Mouse (Mus musculus) hindbrain, embryonic 12.5 days (tissue): Measurements from ENCODE around the gene Atf7ip. TPM values are rescaled to one million over a fixed set of nuclear protein-coding genes. Genes with fewer than 3 reads are reported as not detected.

Source experiments
- ATAC-seq: fragments of 200-750 bp; cut with Nextera tagmentation; 2 replicates; pipeline ENCODE4 v1.8.0; 2017; ENCODE audit warnings: moderate TSS enrichment; ENCODE audit not compliant: low FRiP score
- H3K27ac ChIP-seq: fragments of 300-500 bp; sonication (generic); 2 replicates; pipeline ENCODE4 v1.5.1; 2016; ENCODE audit warnings: mild to moderate bottlenecking
- H3K27me3 ChIP-seq: fragments of 300-500 bp; sonication (generic); 2 replicates; pipeline ENCODE4 v1.6.1; 2016; ENCODE audit warnings: mild to moderate bottlenecking
- H3K36me3 ChIP-seq: fragments of 300-500 bp; sonication (generic); 2 replicates; pipeline ENCODE4 v1.6.1; 2016; ENCODE audit warnings: mild to moderate bottlenecking
- H3K4me1 ChIP-seq: fragments of 300-500 bp; sonication (generic); 2 replicates; pipeline ENCODE4 v1.6.1; 2016
- H3K4me2 ChIP-seq: fragments of 300-500 bp; sonication (generic); replicated peaks from 2 replicates; pipeline ENCODE4 v1.6.1; 2016; ENCODE audit warnings: mild to moderate bottlenecking
- H3K4me3 ChIP-seq: fragments of 300-500 bp; sonication (generic); 2 replicates; pipeline ENCODE4 v1.5.1; 2016; ENCODE audit warnings: mild to moderate bottlenecking
- H3K9ac ChIP-seq: fragments of 300-500 bp; sonication (generic); 2 replicates; pipeline ENCODE4 v1.6.1; 2016; ENCODE audit warnings: mild to moderate bottlenecking, moderate library complexity
- H3K9me3 ChIP-seq: fragments of 300-500 bp; sonication (generic); replicated peaks from 2 replicates; pipeline ENCODE4 v1.6.1; 2016; ENCODE audit warnings: mild to moderate bottlenecking
- WGBS: fragments of 180-500 bp; shearing (Covaris S2); methylation state at CpG from one replicate; pipeline ENCODE4 v1.1.7; 2016; 5-methylcytosine and 5-hydroxymethylcytosine counted together
- polyA plus RNA-seq: library from polyadenylated mRNA; unstranded; fragments of >200 nt; fragmentation: Nextera tagmentation; extraction: Ambion mirVana; gene quantifications from 2 replicates; pipeline ENCODE4 v1.2.1, GENCODE M21; 2016

Atf7ip gene
- polyA plus RNA-seq, 1 experiment from 2014 or later: 63.8 TPM

- Histone ChIP-seq H3K4me3 (no peak overlapping the region), H3K4me1 (peaks cover 23% of the 10 kb centered on the region), H3K27me3 (no peaks in the 10 kb centered on the region), H3K9ac (no peak overlapping the region), H3K4me2 (peak overlapping the region; percentile 32), H3K36me3 (peaks cover 7% of the 10 kb centered on the region; the same call in 1 of the 2 replicates), H3K9me3 (no peaks in the 10 kb centered on the region), H3K27ac (no peak overlapping the region)
- WGBS: 64% methylated on average over 4 of the region's 4 CpGs
- ATAC-seq: no peak
These were observed 27.8 kb downstream of the Atf7ip start for GRCm38 (mm10) chr6:136533804-136534203.

GRCm38 (mm10) chr6:136534444-136534843, 28.5 kb downstream of the Atf7ip start:
- WGBS: 42% methylated on average over 3 of the region's 3 CpGs
- Histone ChIP-seq H3K4me2 (no peak overlapping the region; the same call in 1 of the 2 replicates), H3K9me3 (no peaks in the 10 kb centered on the region), H3K9ac (no peak overlapping the region), H3K27me3 (no peaks in the 10 kb centered on the region), H3K4me3 (no peak overlapping the region), H3K4me1 (peaks cover 23% of the 10 kb centered on the region), H3K27ac (no peak overlapping the region), H3K36me3 (peaks cover 7% of the 10 kb centered on the region; the same call in 1 of the 2 replicates)
- ATAC-seq: no peak

GRCm38 (mm10) chr6:136535176-136535575, 29.2 kb downstream of the Atf7ip start:
- H3K36me3 ChIP-seq: peaks cover 7% of the 10 kb centered on the region; the same call in 1 of the 2 replicates
- H3K4me2 ChIP-seq: peak overlapping the region; percentile 35
- ATAC-seq: no peak
- H3K4me1 ChIP-seq: peaks cover 23% of the 10 kb centered on the region
- H3K27me3 ChIP-seq: no peaks in the 10 kb centered on the region
- H3K27ac ChIP-seq: peak overlapping the region; percentile 30; the same call in 1 of the 2 replicates
- no peaks in the 10 kb centered on the region for H3K9me3 ChIP-seq
- no peak overlapping the region for H3K9ac ChIP-seq
- WGBS: 60% methylated on average over 5 of the region's 5 CpGs
- H3K4me3 ChIP-seq: no peak overlapping the region

- Histone ChIP-seq H3K4me3 (no peak overlapping the region), H3K4me2 (peak overlapping the region; percentile 35), H3K9ac (peak overlapping the region; percentile 55), H3K36me3 (peaks cover 7% of the 10 kb centered on the region; the same call in 1 of the 2 replicates), H3K27ac (peak overlapping the region; percentile 81), H3K4me1 (peaks cover 28% of the 10 kb centered on the region), H3K27me3 (no peaks in the 10 kb centered on the region), H3K9me3 (no peaks in the 10 kb centered on the region)
- 43% methylated on average over 5 of the region's 5 CpGs for WGBS
- no peak for ATAC-seq
These were observed 30.2 kb downstream of the Atf7ip start for GRCm38 (mm10) chr6:136536121-136536520.

- WGBS: 56% methylated on average over 5 of the region's 5 CpGs
- Histone ChIP-seq H3K9me3 (no peaks in the 10 kb centered on the region), H3K4me3 (no peak overlapping the region), H3K4me2 (peak overlapping the region; percentile 19; the same call in 1 of the 2 replicates), H3K36me3 (peaks cover 7% of the 10 kb centered on the region; the same call in 1 of the 2 replicates), H3K27ac (peak overlapping the region; percentile 83), H3K9ac (no peak overlapping the region), H3K4me1 (peaks cover 32% of the 10 kb centered on the region), H3K27me3 (no peaks in the 10 kb centered on the region)
- ATAC-seq: peak; percentile 12; the same call in 1 of the 2 replicates
These were observed 35.4 kb downstream of the Atf7ip start for GRCm38 (mm10) chr6:136541350-136541749.

GRCm38 (mm10) chr6:136542105-136542504, 36.1 kb downstream of the Atf7ip start:
- Histone ChIP-seq H3K9ac (no peak overlapping the region), H3K36me3 (peaks cover 7% of the 10 kb centered on the region; the same call in 1 of the 2 replicates), H3K9me3 (no peaks in the 10 kb centered on the region), H3K4me1 (peaks cover 35% of the 10 kb centered on the region), H3K27me3 (no peaks in the 10 kb centered on the region), H3K27ac (peak overlapping the region; percentile 83), H3K4me3 (no peak overlapping the region), H3K4me2 (no peak overlapping the region)
- no peak for ATAC-seq
- 86% methylated on average over 1 of the region's 1 CpGs for WGBS

- no peaks in the 10 kb centered on the region for H3K36me3 ChIP-seq
- no peaks in the 10 kb centered on the region for H3K9me3 ChIP-seq
- H3K27ac ChIP-seq: peak overlapping the region; percentile 82
- H3K9ac ChIP-seq: no peak overlapping the region
- H3K27me3 ChIP-seq: no peaks in the 10 kb centered on the region
- peak overlapping the region; percentile 22; the same call in 1 of the 2 replicates for H3K4me2 ChIP-seq
- 11% methylated on average over 6 of the region's 6 CpGs for WGBS
- no peak overlapping the region for H3K4me3 ChIP-seq
- H3K4me1 ChIP-seq: peaks cover 36% of the 10 kb centered on the region
- peak; percentile 81 for ATAC-seq
These were observed 37.2 kb downstream of the Atf7ip start for GRCm38 (mm10) chr6:136543164-136543563.

- Histone ChIP-seq H3K27me3 (no peaks in the 10 kb centered on the region), H3K4me2 (no peak overlapping the region), H3K9me3 (no peaks in the 10 kb centered on the region), H3K4me3 (no peak overlapping the region), H3K27ac (peak overlapping the region; percentile 69), H3K36me3 (no peaks in the 10 kb centered on the region), H3K4me1 (peaks cover 39% of the 10 kb centered on the region), H3K9ac (no peak overlapping the region)
- WGBS: 71% methylated on average over 11 of the region's 11 CpGs
- ATAC-seq: no peak
These were observed 39.4 kb downstream of the Atf7ip start for GRCm38 (mm10) chr6:136545284-136545870.

- ATAC-seq: no peak
- H3K36me3 ChIP-seq: no peaks in the 10 kb centered on the region
- peaks cover 35% of the 10 kb centered on the region for H3K4me1 ChIP-seq
- 88% methylated on average over 2 of the region's 2 CpGs for WGBS
- no peak overlapping the region for H3K4me2 ChIP-seq
- no peaks in the 10 kb centered on the region for H3K9me3 ChIP-seq
- H3K27me3 ChIP-seq: no peaks in the 10 kb centered on the region
- H3K4me3 ChIP-seq: no peak overlapping the region
- peak overlapping the region; percentile 44; the same call in 1 of the 2 replicates for H3K27ac ChIP-seq
- H3K9ac ChIP-seq: no peak overlapping the region
These were observed 40.3 kb downstream of the Atf7ip start for GRCm38 (mm10) chr6:136546286-136546685.

GRCm38 (mm10) chr6:136546987-136547386, 41.0 kb downstream of the Atf7ip start:
- Histone ChIP-seq H3K9ac (no peak overlapping the region), H3K4me1 (peaks cover 28% of the 10 kb centered on the region), H3K36me3 (no peaks in the 10 kb centered on the region), H3K4me3 (no peak overlapping the region), H3K27me3 (no peaks in the 10 kb centered on the region), H3K27ac (peak overlapping the region; percentile 72), H3K4me2 (0 out of 2 replicates have a peak overlapping the region, but pooled peaks have one; percentile 15), H3K9me3 (no peaks in the 10 kb centered on the region)
- WGBS: 22% methylated on average over 7 of the region's 7 CpGs
- ATAC-seq: no peak

GRCm38 (mm10) chr6:136548041-136548770, 42.2 kb downstream of the Atf7ip start:
- Histone ChIP-seq H3K9ac (no peak overlapping the region), H3K27ac (peak overlapping the region; percentile 91), H3K36me3 (no peaks in the 10 kb centered on the region), H3K4me2 (no peak overlapping the region; the same call in 1 of the 2 replicates), H3K27me3 (no peaks in the 10 kb centered on the region), H3K4me3 (no peak overlapping the region), H3K9me3 (no peaks in the 10 kb centered on the region), H3K4me1 (peaks cover 24% of the 10 kb centered on the region)
- WGBS: 45% methylated on average over 6 of the region's 6 CpGs
- ATAC-seq: peak; percentile 82

- Histone ChIP-seq H3K9me3 (no peaks in the 10 kb centered on the region), H3K27ac (peak overlapping the region; percentile 81), H3K4me1 (peaks cover 23% of the 10 kb centered on the region; the same call in 1 of the 2 replicates), H3K36me3 (no peaks in the 10 kb centered on the region), H3K4me3 (no peak overlapping the region), H3K27me3 (no peaks in the 10 kb centered on the region), H3K9ac (no peak overlapping the region), H3K4me2 (no peak overlapping the region)
- ATAC-seq: no peak
- WGBS: 75% methylated on average over 6 of the region's 6 CpGs
These were observed 42.8 kb downstream of the Atf7ip start for GRCm38 (mm10) chr6:136548796-136549195.
